Mouse (Mus musculus) naive thymus-derived CD4-positive, alpha-beta T cell, adult 2 months (primary cell): Measurements from ENCODE around the gene Abhd17a.

Experiments
- DNase-seq: peaks from one replicate; pipeline ENCODE4 v3.0.0-alpha.2; 2011; ENCODE audit warnings: low read depth

Gene Abhd17a

DNA sequence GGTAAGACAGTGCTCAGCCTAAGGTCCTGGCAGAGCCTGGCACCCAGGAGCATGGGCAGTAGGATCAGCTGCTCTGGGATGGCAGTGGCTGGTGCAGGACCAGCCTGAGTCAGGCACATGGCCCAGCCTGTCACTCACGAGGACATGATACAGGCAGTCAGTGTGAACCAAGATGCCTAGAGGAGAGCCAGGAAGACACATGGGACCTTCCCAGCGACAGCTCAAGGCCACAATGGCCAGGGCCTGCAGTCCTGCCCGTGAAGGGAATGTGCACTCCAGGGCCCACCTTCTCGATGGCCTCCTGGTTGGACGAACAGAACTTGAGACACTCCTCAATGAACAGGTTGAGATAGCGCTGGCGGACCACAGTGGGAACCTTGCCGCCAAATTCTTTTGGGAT is 44.6 kb downstream of the Abhd17a start:
- no peak for DNase-seq

DNA sequence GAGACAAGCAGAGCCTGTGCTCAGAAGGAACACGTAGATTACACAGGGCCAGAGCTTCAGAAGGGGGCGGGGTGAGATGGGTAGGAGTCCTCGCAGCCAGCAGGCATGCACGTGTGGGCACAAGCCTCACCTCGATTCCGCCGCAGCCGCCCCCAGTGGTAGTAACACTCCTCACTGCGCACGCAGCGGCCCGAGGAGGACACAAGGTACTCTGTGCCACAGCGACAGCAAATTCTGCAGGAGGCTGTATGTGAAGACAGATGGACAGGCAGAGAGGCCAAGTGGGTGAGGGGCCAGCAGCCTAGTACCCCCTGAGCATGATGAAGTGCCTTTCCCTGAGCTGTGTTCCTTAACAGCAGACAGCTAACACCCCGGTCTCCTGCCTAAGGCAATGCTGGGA is 46.3 kb downstream of the Abhd17a start:
- DNase-seq = no peak

DNA sequence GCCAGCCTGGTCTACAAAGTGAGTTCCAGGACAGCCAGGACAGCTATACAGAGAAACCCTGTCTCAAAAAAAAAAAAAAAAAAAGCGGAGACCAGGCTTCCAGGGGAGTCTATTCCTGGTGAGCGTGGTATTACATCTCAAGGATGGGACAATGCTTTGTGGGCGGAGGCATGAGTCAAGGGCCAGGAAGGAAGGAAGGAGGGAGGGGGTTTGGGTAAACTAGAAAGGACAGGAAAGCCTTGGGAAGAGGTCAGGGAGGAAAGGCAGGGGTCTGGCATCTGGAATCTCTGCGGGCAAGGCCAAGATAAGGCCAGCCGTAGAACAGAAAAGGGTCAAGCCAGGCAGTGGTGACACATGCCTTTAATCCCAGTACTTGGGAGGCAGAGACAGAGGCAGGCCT is 50.6 kb downstream of the Abhd17a start:
- DNase-seq = no peak

DNA sequence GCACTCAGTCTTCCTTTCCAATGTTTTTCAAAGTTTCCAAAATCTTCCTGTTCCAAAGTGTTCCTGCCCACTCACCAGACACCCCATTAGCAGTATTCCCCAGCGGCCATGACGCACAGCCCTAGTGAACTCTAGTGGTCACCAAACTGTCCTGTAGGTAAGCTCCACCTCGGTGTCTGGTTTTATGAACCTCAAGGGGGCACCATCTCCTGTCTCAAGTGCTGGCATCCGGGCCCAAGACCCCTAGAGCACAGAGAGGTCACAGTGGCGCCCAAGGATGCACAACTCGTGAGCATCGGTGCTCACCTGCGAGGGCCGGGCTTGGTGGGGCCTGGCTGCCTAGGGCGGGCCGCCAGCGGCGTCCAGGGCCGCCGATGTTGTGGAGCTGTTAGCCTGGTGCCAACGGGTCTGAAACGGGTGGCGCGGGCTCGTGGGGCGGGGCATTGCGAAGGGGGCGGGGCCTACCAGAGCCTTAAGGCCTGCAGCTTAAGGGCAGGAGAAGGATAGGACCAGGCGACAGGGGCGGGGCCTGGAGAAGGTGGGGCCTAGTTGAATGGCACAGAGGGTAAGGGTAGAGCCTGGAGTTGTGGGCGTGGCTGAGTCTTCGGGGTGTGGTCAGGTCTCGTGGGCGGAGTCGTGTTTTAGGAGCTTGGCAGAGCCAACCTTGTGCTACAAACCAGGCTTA is 51.3 kb downstream of the Abhd17a start, which contains the start of gene Atp8b3:
Gene Atp8b3, minus strand, starts transcription at position 415 of the 685 bp plus-strand sequence.
- peak; percentile 82 for DNase-seq

DNA sequence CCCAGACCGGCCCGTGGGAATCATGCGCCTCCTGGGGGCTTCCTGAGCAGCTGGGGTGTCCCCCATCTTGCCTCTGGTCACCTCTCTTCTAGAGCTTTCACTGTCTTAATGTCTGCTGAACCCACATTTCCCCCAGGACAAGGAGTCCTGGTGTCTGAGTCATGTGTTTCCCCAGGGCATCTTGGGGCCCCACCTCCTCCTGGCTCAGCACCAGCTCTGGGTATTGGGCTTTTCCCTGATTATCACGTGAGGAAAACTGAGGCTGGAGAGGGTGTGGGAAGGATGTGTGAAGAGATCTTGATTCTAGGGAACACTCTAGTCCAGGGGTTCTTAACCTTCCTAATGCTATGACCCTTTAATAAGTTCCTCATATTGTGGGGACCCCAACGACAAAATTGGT is 52.0 kb downstream of the Abhd17a start:
- DNase-seq = no peak

DNA sequence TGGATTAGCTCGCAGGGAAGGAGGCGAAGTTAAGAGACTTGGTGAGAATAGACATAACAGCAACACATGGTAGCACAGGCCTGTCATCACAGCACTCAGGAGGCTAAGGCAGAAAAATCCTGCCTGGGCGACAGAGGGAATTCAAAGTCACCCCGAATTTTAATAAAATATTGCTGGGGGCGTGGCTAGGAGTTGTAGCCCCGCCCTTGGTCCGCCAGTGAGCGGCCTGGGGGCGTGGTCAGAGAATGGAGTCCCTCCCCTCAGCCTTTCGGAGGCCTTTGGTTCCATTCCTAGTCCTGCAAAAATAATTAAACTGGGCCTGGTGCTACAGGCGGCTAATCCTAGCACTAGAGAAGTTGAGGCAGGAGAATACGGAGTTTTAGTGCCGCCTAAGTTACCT is 54.4 kb downstream of the Abhd17a start:
- DNase-seq = no peak

DNA sequence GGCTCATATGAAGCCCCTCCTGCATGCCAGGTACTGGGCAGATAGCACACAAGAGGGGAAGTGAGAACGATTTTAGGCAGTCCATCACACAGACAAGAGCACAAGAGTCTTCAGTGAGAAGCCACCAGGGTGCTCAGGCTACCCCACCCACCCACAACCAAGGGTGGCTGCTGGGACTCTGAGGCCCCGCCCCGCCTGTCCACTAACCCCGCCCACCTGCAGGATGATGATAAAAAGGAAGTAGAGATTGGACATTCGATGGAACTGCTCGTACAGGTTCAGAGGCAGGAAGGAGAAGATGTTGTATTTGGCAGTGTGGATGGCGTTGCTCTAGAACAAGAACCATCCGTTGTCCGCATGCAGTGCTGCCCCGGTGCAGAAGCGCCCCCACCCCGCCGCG is 55.1 kb downstream of the Abhd17a start:
- no peak for DNase-seq

DNA sequence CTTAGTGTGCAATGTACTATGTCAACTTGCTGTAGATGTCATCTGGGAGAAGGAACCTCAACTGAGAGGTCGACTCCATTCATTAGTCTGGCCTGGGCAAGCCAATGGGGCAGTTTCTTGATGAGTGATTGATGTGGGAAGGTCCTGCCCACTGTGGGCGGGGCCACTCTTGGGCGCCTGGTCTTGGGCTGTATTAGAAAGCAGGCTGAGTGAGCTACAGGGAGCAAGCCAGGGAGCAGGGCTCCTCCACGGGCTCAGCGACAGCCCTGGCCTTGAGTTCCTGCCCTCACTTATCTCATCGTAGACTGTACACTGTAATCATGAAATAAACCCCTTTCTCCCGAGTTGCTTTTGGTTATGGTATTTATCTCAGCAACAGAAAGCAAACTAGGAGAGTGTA is 56.4 kb downstream of the Abhd17a start:
- DNase-seq = no peak
